Mouse (Mus musculus): ENCODE results near the gene Fndc7. TPM values are rescaled to one million over a fixed set of nuclear protein-coding genes. Genes with fewer than 3 reads are reported as not detected.
"Not testable (repeated sequence)": the region's sequence is repeated elsewhere in the genome, so short reads cannot be mapped to it uniquely, and the experiment has no call there.

Fndc7 gene
- polyA plus RNA-seq, 1 experiment from 2014 or later: 0.05 TPM

DNA sequence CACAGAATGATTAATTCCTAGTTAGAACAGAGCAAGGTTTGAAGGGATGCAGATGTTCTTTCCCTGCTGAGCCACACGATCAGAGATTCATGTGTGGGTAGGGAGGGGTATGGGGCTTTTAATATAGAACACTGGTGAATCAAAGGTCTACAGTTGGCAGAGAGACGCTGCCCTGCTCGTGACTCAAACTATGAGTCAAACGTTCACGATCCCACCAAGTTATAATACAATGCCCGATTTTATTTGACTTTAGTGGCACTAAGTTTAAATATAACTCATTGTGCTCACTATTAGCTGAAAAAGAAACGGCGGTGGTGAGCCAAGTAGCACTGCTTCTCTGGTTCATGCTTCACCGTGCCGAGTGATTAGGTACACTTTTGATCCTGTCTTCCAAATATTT, 26.7 kb downstream of the Fndc7 start:
- no peak overlapping the region for H3K4me3 ChIP-seq
- H3K4me1 ChIP-seq (replicated peaks): peaks cover 6% of the 10 kb centered on the region; the same call in 1 of the 2 replicates
- no peak overlapping the region for H3K4me2 ChIP-seq
- no peak overlapping the region for H3K9ac ChIP-seq
- H3K27ac ChIP-seq (replicated peaks): no peak overlapping the region
- no peaks in the 10 kb centered on the region for H3K36me3 ChIP-seq
- no peaks in the 10 kb centered on the region for H3K27me3 ChIP-seq
- no peak for ATAC-seq (ENCODE audit: low FRiP score, low read depth)
- H3K9me3 ChIP-seq: no peaks in the 10 kb centered on the region
- WGBS: 87% methylated on average over 10 of the region's 10 CpGs

DNA sequence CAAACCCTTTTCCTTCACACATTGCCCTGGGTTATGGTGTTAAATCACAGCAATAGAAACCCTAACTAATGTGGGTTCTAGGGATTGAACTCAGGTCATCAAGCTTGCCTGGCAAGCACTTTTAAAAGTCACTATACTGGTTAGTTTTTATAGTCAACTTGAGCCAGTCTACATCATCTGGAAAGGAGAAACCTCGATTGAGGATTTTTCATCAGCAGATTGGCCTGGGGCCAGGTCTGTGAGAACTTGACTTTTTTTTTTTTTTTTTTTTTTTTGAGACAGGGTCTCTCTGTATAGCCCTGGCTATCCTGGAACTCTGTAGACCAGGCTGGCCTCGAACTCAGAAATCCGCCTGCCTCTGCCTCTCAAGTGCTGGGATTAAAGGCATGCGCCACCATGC, 27.5 kb downstream of the Fndc7 start:
- H3K27me3 ChIP-seq; ATAC-seq (ENCODE audit: low FRiP score, low read depth); H3K4me2 ChIP-seq; H3K27ac ChIP-seq (replicated peaks); H3K36me3 ChIP-seq; H3K4me1 ChIP-seq (replicated peaks); H3K9me3 ChIP-seq; H3K4me3 ChIP-seq; H3K9ac ChIP-seq: not testable (repeated sequence)
- 83% methylated on average over 4 of the region's 4 CpGs for WGBS

DNA sequence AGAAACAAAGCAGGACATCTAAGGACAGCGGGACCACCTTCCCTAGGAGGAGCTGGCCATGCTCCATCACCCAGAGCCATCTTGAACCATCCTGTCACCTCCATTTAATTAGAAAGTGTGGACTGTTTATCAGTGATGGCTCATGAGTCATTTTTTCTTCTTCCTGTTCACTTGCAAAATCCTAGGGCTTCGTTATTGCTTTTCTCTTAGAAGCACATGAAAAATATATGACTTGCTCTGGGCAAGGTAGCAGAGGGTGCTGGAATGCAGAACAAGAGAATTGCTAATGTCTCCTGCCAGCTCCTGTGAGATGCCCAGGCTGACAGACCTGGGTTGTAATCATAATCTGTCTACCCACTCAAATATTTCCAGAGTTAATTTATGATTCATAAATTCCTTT, 29.0 kb downstream of the Fndc7 start:
- Histone ChIP-seq H3K27ac (replicated peaks) (no peak overlapping the region), H3K4me3 (no peak overlapping the region), H3K4me1 (replicated peaks) (peaks cover 16% of the 10 kb centered on the region), H3K4me2 (no peak overlapping the region), H3K36me3 (no peaks in the 10 kb centered on the region), H3K27me3 (no peaks in the 10 kb centered on the region), H3K9me3 (no peaks in the 10 kb centered on the region), H3K9ac (no peak overlapping the region)
- no peak for ATAC-seq (ENCODE audit: low FRiP score, low read depth)
- 75% methylated on average over 2 of the region's 2 CpGs for WGBS

DNA sequence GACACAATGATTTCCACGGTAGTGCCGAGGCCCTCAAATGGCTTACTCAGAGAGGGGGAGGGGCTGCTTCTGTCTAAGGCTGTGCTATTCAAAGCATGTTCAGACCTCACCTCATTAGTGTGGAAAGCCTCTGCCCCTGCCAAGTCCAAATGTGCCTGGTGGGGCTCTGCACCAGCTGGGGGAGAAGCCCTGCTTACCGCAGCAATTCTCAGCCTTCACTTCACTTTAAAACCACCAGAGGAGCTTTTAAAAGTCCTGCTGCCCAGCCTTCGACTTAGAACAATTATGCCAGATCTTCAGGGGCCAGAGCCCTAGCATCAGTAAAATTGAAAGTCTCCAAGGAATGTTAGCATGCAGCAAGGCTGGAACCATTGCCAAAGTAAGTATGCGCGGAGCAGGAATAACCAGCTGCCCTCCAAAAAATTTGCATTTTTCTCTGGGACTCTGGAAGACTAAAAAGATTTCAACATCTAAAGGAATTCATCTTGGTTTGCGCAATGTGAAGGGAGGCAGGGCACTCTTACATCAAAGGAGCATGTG, 31.5 kb downstream of the Fndc7 start:
- WGBS: 17% methylated on average over 7 of the region's 7 CpGs
- no peaks in the 10 kb centered on the region for H3K27me3 ChIP-seq
- H3K9ac ChIP-seq: no peak overlapping the region
- 0 out of 2 replicates have a peak overlapping the region, but pooled peaks have one; percentile 13 for H3K4me2 ChIP-seq
- peak; percentile 86 for ATAC-seq (ENCODE audit: low FRiP score, low read depth)
- H3K4me1 ChIP-seq (replicated peaks): peaks cover 24% of the 10 kb centered on the region
- H3K27ac ChIP-seq (replicated peaks): no peak overlapping the region; the same call in 1 of the 2 replicates
- H3K9me3 ChIP-seq: no peaks in the 10 kb centered on the region
- H3K4me3 ChIP-seq: no peak overlapping the region
- H3K36me3 ChIP-seq: no peaks in the 10 kb centered on the region

DNA sequence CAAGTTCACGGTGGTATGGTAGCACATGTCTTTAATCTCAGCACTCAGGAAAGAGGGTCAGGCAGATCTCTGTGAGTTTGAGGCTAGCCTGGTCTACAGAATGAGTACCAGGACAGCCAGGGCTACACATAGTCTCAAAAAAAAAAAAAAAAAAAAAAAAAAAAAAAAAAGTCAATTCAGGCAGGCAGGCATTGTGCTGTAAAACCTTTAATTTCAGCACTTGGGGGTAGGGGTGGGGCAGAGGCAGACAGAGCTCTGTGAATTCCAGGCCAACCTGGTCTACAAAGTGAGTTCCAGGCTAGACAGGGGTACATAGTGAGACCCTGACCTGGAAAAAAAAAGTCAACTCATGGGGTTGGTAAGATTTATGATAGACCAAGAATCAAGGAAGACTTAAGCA, 32.1 kb downstream of the Fndc7 start:
- no peaks in the 10 kb centered on the region for H3K36me3 ChIP-seq
- H3K4me1 ChIP-seq (replicated peaks): peaks cover 24% of the 10 kb centered on the region
- no peak overlapping the region; the same call in 1 of the 2 replicates for H3K27ac ChIP-seq (replicated peaks)
- ATAC-seq (ENCODE audit: low FRiP score, low read depth): no peak
- WGBS: 93% methylated on average over 1 of the region's 1 CpGs
- no peak overlapping the region for H3K9ac ChIP-seq
- no peaks in the 10 kb centered on the region for H3K9me3 ChIP-seq
- H3K27me3 ChIP-seq: no peaks in the 10 kb centered on the region
- no peak overlapping the region for H3K4me2 ChIP-seq
- no peak overlapping the region for H3K4me3 ChIP-seq

DNA sequence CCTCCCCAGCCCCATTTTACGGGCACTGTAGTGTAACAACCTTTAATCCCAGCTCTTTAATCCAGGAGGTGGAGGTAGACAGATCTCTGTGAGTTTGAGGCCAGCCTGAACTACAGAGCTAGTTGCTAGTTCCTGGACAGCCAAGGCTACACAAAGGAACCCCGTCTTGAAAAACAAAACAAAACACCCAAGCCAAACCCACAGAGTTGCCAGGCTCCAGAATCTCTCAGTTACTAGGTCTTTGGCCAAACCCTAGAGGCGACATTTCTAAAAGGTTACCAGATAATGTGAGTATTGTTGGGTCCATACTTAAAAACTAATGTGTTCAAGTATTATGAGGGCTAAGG, 32.7 kb downstream of the Fndc7 start:
- H3K9ac ChIP-seq: no peak overlapping the region
- peaks cover 30% of the 10 kb centered on the region for H3K4me1 ChIP-seq (replicated peaks)
- H3K4me3 ChIP-seq: no peak overlapping the region
- no peaks in the 10 kb centered on the region for H3K36me3 ChIP-seq
- H3K4me2 ChIP-seq: no peak overlapping the region
- no peak overlapping the region for H3K27ac ChIP-seq (replicated peaks)
- WGBS: 31% methylated on average over 3 of the region's 3 CpGs
- ATAC-seq (ENCODE audit: low FRiP score, low read depth): no peak
- H3K27me3 ChIP-seq: no peaks in the 10 kb centered on the region
- no peaks in the 10 kb centered on the region for H3K9me3 ChIP-seq

DNA sequence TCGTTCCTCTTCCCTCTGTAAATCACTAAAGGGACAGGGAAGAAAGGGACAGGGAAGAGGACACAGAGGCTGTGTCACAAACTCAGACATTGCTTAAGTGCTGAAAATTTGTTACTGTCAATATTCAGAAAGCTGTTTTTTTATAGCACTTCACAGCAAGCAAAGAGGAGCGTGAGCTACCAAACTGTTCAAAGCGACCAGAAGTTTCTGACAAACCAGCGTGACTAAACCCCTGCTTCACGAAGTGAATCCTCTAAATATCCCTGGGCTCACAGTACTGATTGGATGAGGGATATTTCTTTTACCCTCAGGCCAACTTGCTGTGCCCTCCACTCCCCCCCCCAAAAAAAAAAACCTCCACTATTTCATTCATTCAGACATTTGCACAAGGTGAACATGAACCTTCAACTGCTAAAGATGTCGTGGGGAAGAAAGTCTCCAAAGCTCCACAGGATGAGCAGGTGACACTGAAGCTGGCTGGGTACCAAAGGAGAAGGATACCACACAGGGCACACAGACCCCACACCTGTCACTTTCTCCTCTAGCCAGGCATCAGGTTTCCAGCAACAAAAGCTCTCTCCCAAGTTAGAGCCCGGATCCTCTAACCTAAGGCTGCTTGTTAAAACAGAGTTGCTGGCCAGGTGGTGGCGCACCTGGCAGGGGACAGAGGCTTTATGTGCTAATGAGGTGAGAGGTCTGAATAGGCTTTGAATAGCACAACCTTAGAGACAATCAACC, 33.3 kb downstream of the Fndc7 start:
- H3K27me3 ChIP-seq: no peaks in the 10 kb centered on the region
- no peak overlapping the region for H3K4me3 ChIP-seq
- no peaks in the 10 kb centered on the region for H3K9me3 ChIP-seq
- 51% methylated on average over 8 of the region's 8 CpGs for WGBS
- no peak for ATAC-seq (ENCODE audit: low FRiP score, low read depth)
- H3K36me3 ChIP-seq: no peaks in the 10 kb centered on the region
- peaks cover 34% of the 10 kb centered on the region for H3K4me1 ChIP-seq (replicated peaks)
- H3K27ac ChIP-seq (replicated peaks): no peak overlapping the region
- H3K4me2 ChIP-seq: no peak overlapping the region
- H3K9ac ChIP-seq: no peak overlapping the region

DNA sequence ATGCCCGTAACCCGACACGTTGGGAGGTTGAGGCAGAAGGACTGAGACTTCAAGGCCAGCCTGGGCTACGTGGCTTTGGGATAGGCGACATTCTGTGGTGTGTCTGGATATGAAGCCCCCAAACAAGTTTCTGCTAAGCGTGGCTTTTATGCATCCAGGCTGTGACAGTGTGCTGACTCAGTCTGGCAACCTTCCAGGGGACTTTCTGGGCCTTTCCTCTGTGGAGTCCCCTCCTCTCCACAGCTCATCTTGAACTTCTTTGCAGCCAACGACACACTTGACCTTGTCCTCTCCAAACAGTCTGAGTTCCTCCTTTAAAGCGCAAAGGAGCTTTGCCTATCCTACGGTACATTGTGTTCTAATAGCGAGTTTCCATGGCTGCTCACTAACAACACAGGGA, 33.9 kb downstream of the Fndc7 start:
- 67% methylated on average over 10 of the region's 10 CpGs for WGBS
- Histone ChIP-seq H3K4me3 (no peak overlapping the region), H3K27ac (replicated peaks) (peak overlapping the region; percentile 44; the same call in 1 of the 2 replicates), H3K9ac (no peak overlapping the region), H3K4me1 (replicated peaks) (peaks cover 34% of the 10 kb centered on the region), H3K27me3 (no peaks in the 10 kb centered on the region), H3K4me2 (no peak overlapping the region), H3K36me3 (no peaks in the 10 kb centered on the region), H3K9me3 (no peaks in the 10 kb centered on the region)
- ATAC-seq (ENCODE audit: low FRiP score, low read depth): no peak; the same call in 1 of the 2 replicates

DNA sequence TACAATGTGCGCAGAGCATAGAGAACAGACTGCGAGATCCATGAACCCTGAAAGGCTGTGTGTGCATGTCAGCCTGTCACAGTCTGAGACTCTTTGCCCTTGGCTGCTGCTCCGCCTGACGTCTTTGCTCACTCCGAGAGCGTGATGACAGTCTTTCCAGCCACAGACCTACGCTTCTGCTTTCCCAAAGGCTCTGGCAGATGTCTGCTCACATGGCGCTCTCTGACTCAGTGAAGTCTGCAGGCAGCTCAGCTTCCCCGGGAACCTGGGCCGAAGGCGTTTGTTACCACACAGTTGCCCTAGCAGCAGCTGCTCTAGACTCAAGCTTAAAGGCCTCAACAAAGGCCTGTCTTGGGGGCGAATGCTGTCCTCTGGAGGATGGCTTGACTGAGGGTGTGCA, 34.4 kb downstream of the Fndc7 start:
- Histone ChIP-seq H3K4me2 (0 out of 2 replicates have a peak overlapping the region, but pooled peaks have one; percentile 10), H3K4me3 (no peak overlapping the region), H3K27me3 (no peaks in the 10 kb centered on the region), H3K4me1 (replicated peaks) (peaks cover 34% of the 10 kb centered on the region), H3K9me3 (no peaks in the 10 kb centered on the region), H3K9ac (no peak overlapping the region), H3K36me3 (no peaks in the 10 kb centered on the region), H3K27ac (replicated peaks) (peak overlapping the region; percentile 44; the same call in 1 of the 2 replicates)
- 32% methylated on average over 12 of the region's 12 CpGs for WGBS
- peak; percentile 23; the same call in 1 of the 2 replicates for ATAC-seq (ENCODE audit: low FRiP score, low read depth)

DNA sequence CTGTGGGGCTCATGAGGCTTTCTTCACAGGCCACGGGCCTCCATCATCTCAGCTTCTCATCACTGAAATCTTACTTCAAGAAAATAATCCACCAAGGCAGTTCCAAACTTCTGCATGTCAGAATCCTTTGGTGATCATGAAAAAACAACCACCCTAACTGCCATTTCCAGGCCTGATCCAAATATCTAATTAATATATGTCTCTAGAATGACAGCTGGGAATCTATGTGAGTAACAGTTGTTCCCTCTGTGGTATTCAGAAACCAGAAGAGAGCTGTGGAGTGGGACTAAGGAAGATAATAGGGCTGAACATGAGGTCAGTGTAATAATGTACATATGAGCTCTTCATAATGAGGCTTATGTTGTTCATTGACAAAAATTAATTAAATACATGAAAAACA, 36.5 kb downstream of the Fndc7 start:
- Histone ChIP-seq H3K27ac (replicated peaks) (no peak overlapping the region), H3K9ac (no peak overlapping the region), H3K4me1 (replicated peaks) (peaks cover 30% of the 10 kb centered on the region), H3K4me2 (no peak overlapping the region), H3K36me3 (no peaks in the 10 kb centered on the region), H3K9me3 (no peaks in the 10 kb centered on the region), H3K27me3 (no peaks in the 10 kb centered on the region), H3K4me3 (no peak overlapping the region)
- 76% methylated on average over 1 of the region's 1 CpGs for WGBS
- ATAC-seq (ENCODE audit: low FRiP score, low read depth): no peak

DNA sequence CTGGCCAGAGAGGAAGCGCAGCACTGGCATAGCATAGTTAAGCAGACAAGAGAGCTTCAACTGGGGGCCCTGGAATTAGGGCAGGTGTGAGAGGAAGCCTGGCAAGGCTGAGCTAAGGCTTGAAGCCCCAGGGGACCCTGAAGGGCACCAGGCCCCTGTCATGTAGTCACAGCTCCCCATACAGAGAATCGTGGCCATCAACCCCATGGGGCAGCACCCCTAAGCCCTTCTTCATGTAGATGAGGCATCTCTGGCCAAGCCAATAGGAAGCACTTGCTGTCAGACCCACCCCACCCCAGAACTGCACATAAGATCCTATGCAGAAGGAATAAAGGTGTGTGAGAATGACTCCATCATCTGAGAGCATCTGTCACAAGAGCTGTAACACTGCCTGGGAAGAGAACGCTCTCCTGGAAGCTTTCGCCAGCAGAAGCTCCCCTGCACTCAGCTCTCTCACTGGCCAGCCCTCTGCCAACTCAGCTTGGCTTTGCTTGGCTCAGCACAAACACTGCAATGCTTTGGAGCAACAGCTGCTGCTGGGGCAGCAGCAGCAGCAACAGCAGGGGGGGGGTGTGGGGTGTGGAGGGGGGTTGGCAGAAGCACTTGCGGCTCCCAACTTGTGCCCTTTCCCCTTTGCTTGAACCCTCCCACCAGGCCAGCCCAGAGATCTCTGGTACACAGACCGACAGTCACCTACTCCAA, 37.7 kb downstream of the Fndc7 start:
- Histone ChIP-seq H3K9me3 (no peaks in the 10 kb centered on the region), H3K9ac (no peak overlapping the region), H3K27me3 (no peaks in the 10 kb centered on the region), H3K4me3 (no peak overlapping the region), H3K4me1 (replicated peaks) (peaks cover 26% of the 10 kb centered on the region), H3K4me2 (no peak overlapping the region), H3K27ac (replicated peaks) (no peak overlapping the region), H3K36me3 (no peaks in the 10 kb centered on the region)
- peak; percentile 62; the same call in 1 of the 2 replicates for ATAC-seq (ENCODE audit: low FRiP score, low read depth)
- 40% methylated on average over 6 of the region's 6 CpGs for WGBS

DNA sequence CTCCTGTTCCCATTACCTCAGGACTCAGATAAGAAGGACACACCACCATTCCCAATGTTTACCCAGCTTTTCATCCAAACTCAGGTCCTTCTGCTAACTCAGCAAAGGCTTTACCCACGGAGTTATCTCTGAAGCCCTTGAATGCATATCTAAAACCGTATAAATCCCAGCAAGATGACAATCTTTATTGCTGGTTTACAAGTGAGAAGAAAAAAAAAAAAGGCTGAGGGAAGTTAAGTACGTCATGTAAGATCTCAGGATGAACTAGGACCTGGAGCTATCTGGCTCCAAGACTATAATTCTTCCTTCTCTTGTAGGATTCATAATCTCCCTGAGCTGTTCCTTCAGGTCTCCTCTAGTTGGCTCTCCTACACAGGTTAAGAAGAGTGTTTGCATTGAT, 38.3 kb downstream of the Fndc7 start:
- H3K4me1 ChIP-seq (replicated peaks): peaks cover 22% of the 10 kb centered on the region
- no peak overlapping the region for H3K9ac ChIP-seq
- no peaks in the 10 kb centered on the region for H3K27me3 ChIP-seq
- 91% methylated on average over 3 of the region's 3 CpGs for WGBS
- H3K9me3 ChIP-seq: no peaks in the 10 kb centered on the region
- no peak overlapping the region for H3K4me2 ChIP-seq
- H3K4me3 ChIP-seq: no peak overlapping the region
- H3K27ac ChIP-seq (replicated peaks): no peak overlapping the region
- ATAC-seq (ENCODE audit: low FRiP score, low read depth): no peak
- H3K36me3 ChIP-seq: no peaks in the 10 kb centered on the region
